11 mouse cellular contexts compared by ENCODE assay signal in genomic region chr5:142372207-142372606, GRCm38 (mm10). TPM values are rescaled to one million over a fixed set of nuclear protein-coding genes. Genes with fewer than 3 reads are reported as not detected.
DNase-seq lines count a peak whose midpoint lies in the region; ATAC-seq and TF ChIP-seq lines count a peak whose summit lies in the region.
"Had no signal": no experiment of that assay in that cellular context is flagged by ENCODE, and none has a peak within 500 bp of the region (broad histone marks: within the 10 kb centered on the region; RNA-seq: fewer than 3 reads in every experiment).

No protein-coding gene starts in this region.

- no peak for TF ChIP-seq EP300 in ES-Bruce4 (IDR thresholded peaks at IDR 0.05; ENCODE audit: insufficient read depth, low read depth, low read length)
- TF ChIP-seq EP300 in liver, postnatal 0 days (IDR thresholded peaks at IDR 0.05; ENCODE audit: low read depth) = no peak

- WGBS in heart, embryonic 16.5 days = 63% methylated on average over 6 of the region's 6 CpGs
- WGBS in forebrain, embryonic 12.5 days = 7% methylated on average over 6 of the region's 6 CpGs
- WGBS in liver, postnatal 0 days (ENCODE audit: insufficient replicate concordance) = 55% methylated on average over 6 of the region's 6 CpGs

- no peak for TF ChIP-seq POLR2A in ES-Bruce4 (IDR thresholded peaks at IDR 0.05; ENCODE audit: insufficient read depth, low read length)

- no peak for ATAC-seq in heart, embryonic 16.5 days (replicated peaks; ENCODE audit: extremely low read depth, insufficient read depth, low FRiP score)
- no peak for ATAC-seq in forebrain, embryonic 12.5 days (ENCODE audit: low FRiP score)
- no peak for ATAC-seq in liver, postnatal 0 days

- H3K9me3 ChIP-seq in heart, embryonic 16.5 days (replicated peaks; ENCODE audit: control insufficient read depth, low read length) = peaks cover 2% of the 10 kb centered on the region; the same call in 1 of the 2 replicates
- 0 out of 2 replicates have a peak, but pooled peaks cover 2% of the 10 kb centered on the region for H3K9me3 ChIP-seq in ES-Bruce4 (replicated peaks; ENCODE audit: control insufficient read depth, insufficient read depth, low read length, poor library complexity, severe bottlenecking)
- H3K9me3 ChIP-seq in forebrain, embryonic 12.5 days = 0 out of 2 replicates have a peak, but pooled peaks cover 6% of the 10 kb centered on the region
- H3K9me3 ChIP-seq in liver, postnatal 0 days (ENCODE audit: low read length) = no peaks in the 10 kb centered on the region

- no peak overlapping the region for H3K4me3 ChIP-seq in heart, embryonic 16.5 days (ENCODE audit: low read length)
- no peak overlapping the region for H3K4me3 ChIP-seq in ES-Bruce4 (ENCODE audit: low read depth, low read length)
- no peak overlapping the region for H3K4me3 ChIP-seq in forebrain, embryonic 12.5 days (replicated peaks)
- H3K4me3 ChIP-seq in liver, postnatal 0 days (ENCODE audit: low read depth, low read length) = no peak overlapping the region
- H3K4me3 ChIP-seq: limb, embryonic 13.5 days had no signal

- no peaks in the 10 kb centered on the region for H3K27me3 ChIP-seq in heart, embryonic 16.5 days (ENCODE audit: control insufficient read depth, insufficient read depth, low read length)
- H3K27me3 ChIP-seq in ES-Bruce4 (ENCODE audit: control insufficient read depth, insufficient read depth, low read length, poor library complexity, severe bottlenecking) = no peaks in the 10 kb centered on the region
- H3K27me3 ChIP-seq in forebrain, embryonic 12.5 days = no peaks in the 10 kb centered on the region
- no peaks in the 10 kb centered on the region for H3K27me3 ChIP-seq in liver, postnatal 0 days (ENCODE audit: insufficient read depth, low read length)
- H3K27me3 ChIP-seq: limb, embryonic 13.5 days had no signal

- no peak for DNase-seq in heart, adult 18-20 months
- no peak for DNase-seq in liver, postnatal 0 days
- no peak for DNase-seq in thymus, postnatal 36 days
- no peak for DNase-seq in ovary, postnatal 14 days (ENCODE audit: low spot score)
- DNase-seq in frontal cortex, adult 2 months (ENCODE audit: extremely low spot score in 1 of 2, low spot score in 1 of 2) = no peak
- DNase-seq: cerebellum, adult 8-10 months; kidney, adult 8-10 months had no signal

- 0 out of 2 replicates have a peak overlapping the region, but pooled peaks have one; percentile 38 for H3K4me2 ChIP-seq in heart, embryonic 16.5 days (ENCODE audit: low read depth, low read length)
- H3K4me2 ChIP-seq in forebrain, embryonic 12.5 days = peak overlapping the region; percentile 35; the same call in 1 of the 2 replicates
- H3K4me2 ChIP-seq in liver, postnatal 0 days (ENCODE audit: low read depth, low read length) = peak overlapping the region; percentile 52

- no peak overlapping the region for H3K9ac ChIP-seq in heart, embryonic 16.5 days (ENCODE audit: low read length)
- peak overlapping the region; percentile 56 for H3K9ac ChIP-seq in ES-Bruce4 (ENCODE audit: low read depth, poor library complexity, severe bottlenecking)
- H3K9ac ChIP-seq in forebrain, embryonic 12.5 days = no peak overlapping the region
- peak overlapping the region; percentile 55 for H3K9ac ChIP-seq in liver, postnatal 0 days (replicated peaks)

- TF ChIP-seq CTCF in ES-Bruce4 (IDR thresholded peaks at IDR 0.05; ENCODE audit: low read depth, low read length) = no peak
- no peak for TF ChIP-seq CTCF in liver, postnatal 0 days (IDR thresholded peaks at IDR 0.05; ENCODE audit: low read depth)

- H3K36me3 ChIP-seq in heart, embryonic 16.5 days (ENCODE audit: control insufficient read depth, insufficient read depth) = no peaks in the 10 kb centered on the region
- no peaks in the 10 kb centered on the region for H3K36me3 ChIP-seq in ES-Bruce4 (ENCODE audit: control insufficient read depth, insufficient read depth, low read length, poor library complexity, severe bottlenecking)
- H3K36me3 ChIP-seq in forebrain, embryonic 12.5 days (replicated peaks) = 0 out of 2 replicates have a peak, but pooled peaks cover 3% of the 10 kb centered on the region
- no peaks in the 10 kb centered on the region; the same call in 1 of the 2 replicates for H3K36me3 ChIP-seq in liver, postnatal 0 days (replicated peaks; ENCODE audit: insufficient read depth, low read length)
- H3K36me3 ChIP-seq: limb, embryonic 13.5 days had no signal

- no peak overlapping the region for H3K27ac ChIP-seq in heart, embryonic 16.5 days (ENCODE audit: low read length)
- peak overlapping the region; percentile 97 for H3K27ac ChIP-seq in ES-Bruce4 (ENCODE audit: insufficient read depth, low read length)
- peak overlapping the region; percentile 96 for H3K27ac ChIP-seq in forebrain, embryonic 12.5 days
- no peak overlapping the region for H3K27ac ChIP-seq in liver, postnatal 0 days (ENCODE audit: low read depth)

- H3K4me1 ChIP-seq in heart, embryonic 16.5 days (ENCODE audit: control insufficient read depth, insufficient read depth, low read length) = peaks cover 15% of the 10 kb centered on the region
- peaks cover 5% of the 10 kb centered on the region for H3K4me1 ChIP-seq in ES-Bruce4 (ENCODE audit: control insufficient read depth, insufficient read depth, low read length)
- H3K4me1 ChIP-seq in forebrain, embryonic 12.5 days = peaks cover 40% of the 10 kb centered on the region
- peaks cover 22% of the 10 kb centered on the region for H3K4me1 ChIP-seq in liver, postnatal 0 days (ENCODE audit: insufficient read depth)

RNA-seq across cellular contexts. Expression of gene Foxk1, which starts 29.1 kb away (rescaled TPM):
- 2.5 and 4.7 TPM in 2 replicates for polyA plus RNA-seq in heart, embryonic 16.5 days (2015; fragmentation: Nextera tagmentation; extraction: Ambion mirVana)
- 10 to 100 TPM; 15.7 to 15.9 TPM for total RNA-seq in heart, adult 18-20 months (2021)
- 17.7 and 18.6 TPM in 2 replicates for polyA plus RNA-seq in ES-Bruce4 (2011; ENCODE audit: insufficient read depth, insufficient read length, low read depth, missing spikeins)
- 5.2 and 5.9 TPM in 2 replicates for polyA plus RNA-seq in forebrain, embryonic 12.5 days (2016; fragmentation: Nextera tagmentation; extraction: Ambion mirVana)
- polyA plus RNA-seq in liver, postnatal 0 days (2015; fragmentation: Nextera tagmentation; extraction: Ambion mirVana) = 1.7 TPM in 2 replicates
- polyA plus RNA-seq in frontal cortex, adult 2 months (2012; rRNA removed) = 19.1 and 19.2 TPM in 2 replicates

Comparison
In these comparisons a context has a peak if more than half of its experiments do, and no peak if none do; other contexts are left out.
1. H3K27ac ChIP-seq: peak in ES-Bruce4 (single experiment) and forebrain, embryonic 12.5 days (single experiment); none in heart, embryonic 16.5 days (single experiment) and liver, postnatal 0 days (single experiment).
2. H3K9ac ChIP-seq: peak in ES-Bruce4 (single experiment) and liver, postnatal 0 days (single experiment); none in heart, embryonic 16.5 days (single experiment) and forebrain, embryonic 12.5 days (single experiment).
3. Peak in every context shown above with its lines, with median percentiles within 50 percentile points of each other: H3K4me2 ChIP-seq.